Mouse (Mus musculus) neutrophil, adult 5-6 weeks (primary cell): ENCODE measurements around the gene Otog. TPM values are rescaled to one million over a fixed set of nuclear protein-coding genes. Genes with fewer than 3 reads are reported as not detected.

ENCODE experiments used
- ATAC-seq: fragments of 151-379, 151-347 bp; 2 replicates; pipeline ENCODE4 v1.8.0; 2017; ENCODE audit warnings: mild to moderate bottlenecking, moderate TSS enrichment; ENCODE audit not compliant: insufficient number of reproducible peaks, poor library complexity, low FRiP score, severe bottlenecking; ENCODE audit errors: extremely low read depth
- total RNA-seq: library from RNA; stranded (forward); fragments of 200-1000 nt; gene quantifications from 2 replicates; pipeline ENCODE4 v1.2.3, GENCODE M21; 2017

Gene Otog
- total RNA-seq, 1 experiment from 2014 or later = not detected

- ATAC-seq = no peak
These were observed 35.4 kb downstream of the Otog start for GRCm38 (mm10) chr7:46276156-46276555.

GRCm38 (mm10) chr7:46279946-46280345 is 39.2 kb downstream of the Otog start:
- ATAC-seq = no peak

GRCm38 (mm10) chr7:46280896-46281295 is 40.1 kb downstream of the Otog start:
- ATAC-seq = no peak

- ATAC-seq = no peak
These were observed 41.5 kb downstream of the Otog start for GRCm38 (mm10) chr7:46282276-46282675.

GRCm38 (mm10) chr7:46283681-46284080 is 42.9 kb downstream of the Otog start:
- ATAC-seq = no peak

GRCm38 (mm10) chr7:46285161-46285839 is 44.5 kb downstream of the Otog start:
- ATAC-seq = no peak

GRCm38 (mm10) chr7:46286391-46286790 is 45.6 kb downstream of the Otog start:
- no peak for ATAC-seq

GRCm38 (mm10) chr7:46287051-46287450 is 46.3 kb downstream of the Otog start:
- ATAC-seq = no peak

- no peak for ATAC-seq
These were observed 55.5 kb downstream of the Otog start for GRCm38 (mm10) chr7:46296330-46296729.

- ATAC-seq = no peak
These were observed 60.3 kb downstream of the Otog start for GRCm38 (mm10) chr7:46301031-46301632.

- no peak for ATAC-seq
These were observed 72.7 kb downstream of the Otog start for GRCm38 (mm10) chr7:46313486-46313885.

- no peak for ATAC-seq
These were observed 73.6 kb downstream of the Otog start for GRCm38 (mm10) chr7:46314220-46315009.

- no peak for ATAC-seq
These were observed 74.9 kb downstream of the Otog start for GRCm38 (mm10) chr7:46315692-46316091.

GRCm38 (mm10) chr7:46316948-46317347 is 76.2 kb downstream of the Otog start:
- no peak for ATAC-seq

- no peak for ATAC-seq
These were observed 80.5 kb downstream of the Otog start for GRCm38 (mm10) chr7:46321242-46321641.

GRCm38 (mm10) chr7:46327896-46328295 is 87.1 kb downstream of the Otog start:
- ATAC-seq = no peak

GRCm38 (mm10) chr7:46337397-46337796 is 96.6 kb downstream of the Otog start:
- no peak for ATAC-seq

GRCm38 (mm10) chr7:46339818-46340217 is 99.0 kb downstream of the Otog start:
- ATAC-seq = no peak

- no peak for ATAC-seq
These were observed 99.5 kb downstream of the Otog start for GRCm38 (mm10) chr7:46340295-46340694.

GRCm38 (mm10) chr7:46341471-46341870 is 100.7 kb downstream of the Otog start:
- ATAC-seq = no peak
